Mouse (Mus musculus): ENCODE measurements around the gene H1foo. TPM values are rescaled to one million over a fixed set of nuclear protein-coding genes. Genes with fewer than 3 reads are reported as not detected.
A peak's percentile ranks its signal among the peaks of the same experiment; 100 is the strongest.

The H1foo gene
- total and polyA plus RNA-seq, 2 experiments from 2014 or later, result 1.0 TPM; not detected in 1

DNA sequence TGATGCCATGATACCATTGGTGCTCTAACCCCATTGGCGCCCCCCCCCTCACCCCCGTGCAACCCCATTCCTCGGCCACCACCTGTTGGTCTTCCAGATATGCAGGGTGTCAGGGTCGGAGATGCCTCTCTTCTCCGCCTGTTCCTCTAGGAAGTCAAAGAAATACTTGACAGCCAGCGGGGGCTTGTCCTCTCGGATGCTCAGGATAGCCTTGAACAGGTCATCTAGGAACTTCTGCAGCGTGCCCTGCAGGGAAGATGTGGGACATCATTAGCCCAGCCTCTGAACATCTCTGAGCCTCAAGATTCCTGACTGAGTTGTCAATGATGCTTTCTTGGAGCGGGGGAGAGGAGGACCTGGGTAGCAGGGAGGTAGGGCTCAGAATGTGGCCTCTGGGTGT, 13.7 kb downstream of the H1foo start:
- H3K4me1 ChIP-seq (ENCODE audit: insufficient read depth, low read length), result peaks cover 14% of the 10 kb centered on the region
- WGBS, result 90% methylated on average over 9 of the region's 9 CpGs
- no peak overlapping the region for H3K9ac ChIP-seq (replicated peaks; ENCODE audit: low read length)
- no peak for TF ChIP-seq CTCF (IDR thresholded peaks at IDR 0.05; ENCODE audit: low read depth)
- H3K4me2 ChIP-seq (ENCODE audit: low read depth, low read length), result no peak overlapping the region
- DNase-seq (ENCODE audit: low spot score), result no peak
- H3K36me3 ChIP-seq (ENCODE audit: insufficient read depth, low read length), result no peaks in the 10 kb centered on the region
- no peak overlapping the region for H3K27ac ChIP-seq
- ATAC-seq, result no peak
- no peaks in the 10 kb centered on the region for H3K27me3 ChIP-seq (ENCODE audit: insufficient read depth, low read length)
- H3K4me3 ChIP-seq (ENCODE audit: low read length), result no peak overlapping the region
- no peaks in the 10 kb centered on the region for H3K9me3 ChIP-seq (ENCODE audit: low read length)

GRCm38 (mm10) chr6:115959151-115959691, 14.5 kb downstream of the H1foo start:
- Histone ChIP-seq H3K4me1 (ENCODE audit: insufficient read depth, low read length) (peaks cover 14% of the 10 kb centered on the region), H3K4me3 (ENCODE audit: low read length) (no peak overlapping the region), H3K9ac (replicated peaks; ENCODE audit: low read length) (no peak overlapping the region), H3K36me3 (ENCODE audit: insufficient read depth, low read length) (no peaks in the 10 kb centered on the region), H3K9me3 (ENCODE audit: low read length) (no peaks in the 10 kb centered on the region), H3K27ac (no peak overlapping the region), H3K4me2 (ENCODE audit: low read depth, low read length) (no peak overlapping the region), H3K27me3 (ENCODE audit: insufficient read depth, low read length) (no peaks in the 10 kb centered on the region)
- DNase-seq (ENCODE audit: low spot score), result no peak
- no peak for ATAC-seq
- no peak for TF ChIP-seq CTCF (IDR thresholded peaks at IDR 0.05; ENCODE audit: low read depth)
- 67% methylated on average over 7 of the region's 7 CpGs for WGBS

DNA sequence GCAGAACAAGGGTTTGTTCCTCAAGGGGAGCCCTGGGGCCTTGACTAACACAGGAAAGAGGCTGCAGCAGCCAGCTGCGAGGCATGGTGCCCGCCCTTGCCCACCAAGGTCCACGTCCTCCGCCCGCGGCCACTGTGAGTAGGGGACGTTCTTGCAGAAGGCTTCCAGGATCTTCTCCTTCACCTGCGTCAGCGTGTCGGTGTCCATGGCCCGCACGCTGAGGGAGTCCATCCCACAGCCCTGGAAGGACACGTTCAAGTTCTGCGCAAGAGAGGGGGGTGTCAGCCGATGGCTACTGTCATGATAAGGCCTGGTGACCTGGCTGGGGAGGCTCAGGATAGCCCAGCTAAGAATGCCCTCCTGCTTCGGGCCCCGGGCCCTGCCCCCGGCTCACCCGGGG, 15.6 kb downstream of the H1foo start:
- H3K27me3 ChIP-seq (ENCODE audit: insufficient read depth, low read length), result no peaks in the 10 kb centered on the region
- no peak overlapping the region for H3K4me2 ChIP-seq (ENCODE audit: low read depth, low read length)
- H3K9me3 ChIP-seq (ENCODE audit: low read length), result no peaks in the 10 kb centered on the region
- no peak overlapping the region for H3K4me3 ChIP-seq (ENCODE audit: low read length)
- no peak overlapping the region for H3K27ac ChIP-seq
- 90% methylated on average over 19 of the region's 19 CpGs for WGBS
- no peak for ATAC-seq
- H3K4me1 ChIP-seq (ENCODE audit: insufficient read depth, low read length), result peaks cover 8% of the 10 kb centered on the region
- DNase-seq (ENCODE audit: low spot score), result no peak
- H3K36me3 ChIP-seq (ENCODE audit: insufficient read depth, low read length), result no peaks in the 10 kb centered on the region
- no peak for TF ChIP-seq CTCF (IDR thresholded peaks at IDR 0.05; ENCODE audit: low read depth)
- no peak overlapping the region for H3K9ac ChIP-seq (replicated peaks; ENCODE audit: low read length)

DNA sequence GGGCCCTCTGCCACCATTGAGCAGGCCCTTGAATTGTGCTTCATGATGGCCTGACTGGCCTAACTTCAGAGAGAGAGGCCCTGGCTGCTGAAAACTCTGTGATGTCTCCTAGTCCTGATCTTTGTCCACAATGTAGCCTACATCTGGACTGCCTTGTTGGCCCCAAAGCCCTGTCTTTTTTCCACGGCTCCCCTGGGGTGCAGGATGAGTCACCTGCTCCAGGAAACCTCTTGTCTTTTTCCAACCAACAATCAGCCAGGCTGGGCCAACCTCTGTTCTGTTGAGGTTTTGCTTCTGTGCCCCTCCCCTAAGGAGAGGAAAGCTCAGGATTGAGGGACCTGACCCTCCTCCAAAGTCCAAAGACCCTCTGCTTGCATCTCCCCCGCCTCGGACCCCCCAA, 17.0 kb downstream of the H1foo start:
- ATAC-seq (no peak), DNase-seq (ENCODE audit: low spot score) (no peak)
- Histone ChIP-seq H3K27ac (no peak overlapping the region), H3K4me2 (ENCODE audit: low read depth, low read length) (no peak overlapping the region), H3K9me3 (ENCODE audit: low read length) (no peaks in the 10 kb centered on the region), H3K9ac (replicated peaks; ENCODE audit: low read length) (no peak overlapping the region), H3K4me3 (ENCODE audit: low read length) (no peak overlapping the region), H3K4me1 (ENCODE audit: insufficient read depth, low read length) (peaks cover 6% of the 10 kb centered on the region), H3K36me3 (ENCODE audit: insufficient read depth, low read length) (no peaks in the 10 kb centered on the region), H3K27me3 (ENCODE audit: insufficient read depth, low read length) (no peaks in the 10 kb centered on the region)
- WGBS, result 84% methylated on average over 3 of the region's 3 CpGs
- TF ChIP-seq CTCF (IDR thresholded peaks at IDR 0.05; ENCODE audit: low read depth), result no peak

GRCm38 (mm10) chr6:115962439-115963085, 17.8 kb downstream of the H1foo start:
- H3K4me1 ChIP-seq (ENCODE audit: insufficient read depth, low read length), result no peaks in the 10 kb centered on the region
- 42% methylated on average over 23 of the region's 23 CpGs for WGBS
- no peaks in the 10 kb centered on the region for H3K36me3 ChIP-seq (ENCODE audit: insufficient read depth, low read length)
- TF ChIP-seq CTCF (IDR thresholded peaks at IDR 0.05; ENCODE audit: low read depth), result peak; percentile 66
- H3K27ac ChIP-seq, result no peak overlapping the region
- no peaks in the 10 kb centered on the region for H3K27me3 ChIP-seq (ENCODE audit: insufficient read depth, low read length)
- no peak overlapping the region for H3K4me2 ChIP-seq (ENCODE audit: low read depth, low read length)
- H3K9ac ChIP-seq (replicated peaks; ENCODE audit: low read length), result no peak overlapping the region
- no peaks in the 10 kb centered on the region for H3K9me3 ChIP-seq (ENCODE audit: low read length)
- DNase-seq (ENCODE audit: low spot score) (no peak), ATAC-seq (0 out of 2 replicates have a peak, but pooled peaks have one; percentile 8)
- H3K4me3 ChIP-seq (ENCODE audit: low read length), result no peak overlapping the region

- no peaks in the 10 kb centered on the region for H3K27me3 ChIP-seq (ENCODE audit: insufficient read depth, low read length)
- no peak for TF ChIP-seq CTCF (IDR thresholded peaks at IDR 0.05; ENCODE audit: low read depth)
- no peaks in the 10 kb centered on the region for H3K4me1 ChIP-seq (ENCODE audit: insufficient read depth, low read length)
- no peak overlapping the region for H3K4me2 ChIP-seq (ENCODE audit: low read depth, low read length)
- 78% methylated on average over 9 of the region's 9 CpGs for WGBS
- H3K36me3 ChIP-seq (ENCODE audit: insufficient read depth, low read length), result no peaks in the 10 kb centered on the region
- no peak for DNase-seq (ENCODE audit: low spot score)
- no peak overlapping the region for H3K4me3 ChIP-seq (ENCODE audit: low read length)
- H3K9ac ChIP-seq (replicated peaks; ENCODE audit: low read length), result no peak overlapping the region
- H3K27ac ChIP-seq, result no peak overlapping the region
- no peaks in the 10 kb centered on the region for H3K9me3 ChIP-seq (ENCODE audit: low read length)
- no peak for ATAC-seq
Measured at GRCm38 (mm10) chr6:115963656-115964055, 18.9 kb downstream of the H1foo start.

DNA sequence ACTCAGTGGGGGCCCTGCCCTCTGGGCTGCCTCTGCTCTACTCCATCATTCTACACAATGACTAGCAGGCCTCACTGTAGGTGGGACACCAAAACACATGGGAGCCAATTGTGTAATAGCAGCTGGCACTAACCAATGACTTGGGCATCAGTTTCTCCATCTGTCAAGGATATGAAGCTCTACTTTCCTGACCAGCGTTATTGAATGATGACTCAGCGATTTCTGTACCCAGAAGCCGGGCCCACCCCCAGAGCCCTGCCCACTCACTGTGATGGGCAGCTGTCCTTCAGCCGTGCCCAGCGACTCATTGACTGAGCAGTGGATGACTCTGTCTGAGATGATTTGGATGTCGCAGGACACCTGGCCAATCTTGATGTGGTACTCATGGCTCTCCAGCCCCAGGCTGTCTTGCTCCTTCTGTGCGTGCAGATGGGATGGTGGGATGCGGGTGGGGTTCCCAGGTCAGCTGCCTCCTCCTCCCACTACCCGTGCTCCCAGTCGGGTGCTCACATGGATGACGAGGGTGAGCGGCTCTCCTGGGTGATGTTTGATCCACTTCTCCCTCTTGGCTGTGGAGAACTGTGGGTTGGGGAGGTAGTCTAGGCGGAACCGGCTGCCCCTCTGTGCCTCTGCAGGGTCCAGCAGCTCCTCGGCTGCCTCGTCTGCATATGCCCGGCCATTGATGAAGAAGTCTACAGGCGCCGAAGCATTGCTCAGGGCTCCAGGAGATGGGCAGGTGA, 21.7 kb downstream of the H1foo start:
- no peaks in the 10 kb centered on the region for H3K9me3 ChIP-seq (ENCODE audit: low read length)
- TF ChIP-seq CTCF (IDR thresholded peaks at IDR 0.05; ENCODE audit: low read depth), result no peak
- H3K4me1 ChIP-seq (ENCODE audit: insufficient read depth, low read length), result no peaks in the 10 kb centered on the region
- no peaks in the 10 kb centered on the region for H3K27me3 ChIP-seq (ENCODE audit: insufficient read depth, low read length)
- no peak overlapping the region for H3K4me3 ChIP-seq (ENCODE audit: low read length)
- no peak for ATAC-seq
- DNase-seq (ENCODE audit: low spot score), result no peak
- 89% methylated on average over 19 of the region's 19 CpGs for WGBS
- H3K9ac ChIP-seq (replicated peaks; ENCODE audit: low read length), result no peak overlapping the region
- H3K27ac ChIP-seq, result no peak overlapping the region
- H3K36me3 ChIP-seq (ENCODE audit: insufficient read depth, low read length), result no peaks in the 10 kb centered on the region
- H3K4me2 ChIP-seq (ENCODE audit: low read depth, low read length), result no peak overlapping the region
